Mouse (Mus musculus) heart, adult 11 months (tissue): Measurements from ENCODE around the gene Hist1h1a.
A peak's percentile ranks its signal among the peaks of the same experiment; 100 is the strongest.
"Not testable (repeated sequence)": the region's sequence is repeated elsewhere in the genome, so short reads cannot be mapped to it uniquely, and the experiment has no call there.

Experiments
- DNase-seq: peaks from one replicate; pipeline ENCODE4 v3.0.0; 2022

Gene Hist1h1a

GRCm38 (mm10) chr13:23760240-23760971 lies 3.1 kb upstream of the Hist1h1a start:
- DNase-seq, result no peak

DNA sequence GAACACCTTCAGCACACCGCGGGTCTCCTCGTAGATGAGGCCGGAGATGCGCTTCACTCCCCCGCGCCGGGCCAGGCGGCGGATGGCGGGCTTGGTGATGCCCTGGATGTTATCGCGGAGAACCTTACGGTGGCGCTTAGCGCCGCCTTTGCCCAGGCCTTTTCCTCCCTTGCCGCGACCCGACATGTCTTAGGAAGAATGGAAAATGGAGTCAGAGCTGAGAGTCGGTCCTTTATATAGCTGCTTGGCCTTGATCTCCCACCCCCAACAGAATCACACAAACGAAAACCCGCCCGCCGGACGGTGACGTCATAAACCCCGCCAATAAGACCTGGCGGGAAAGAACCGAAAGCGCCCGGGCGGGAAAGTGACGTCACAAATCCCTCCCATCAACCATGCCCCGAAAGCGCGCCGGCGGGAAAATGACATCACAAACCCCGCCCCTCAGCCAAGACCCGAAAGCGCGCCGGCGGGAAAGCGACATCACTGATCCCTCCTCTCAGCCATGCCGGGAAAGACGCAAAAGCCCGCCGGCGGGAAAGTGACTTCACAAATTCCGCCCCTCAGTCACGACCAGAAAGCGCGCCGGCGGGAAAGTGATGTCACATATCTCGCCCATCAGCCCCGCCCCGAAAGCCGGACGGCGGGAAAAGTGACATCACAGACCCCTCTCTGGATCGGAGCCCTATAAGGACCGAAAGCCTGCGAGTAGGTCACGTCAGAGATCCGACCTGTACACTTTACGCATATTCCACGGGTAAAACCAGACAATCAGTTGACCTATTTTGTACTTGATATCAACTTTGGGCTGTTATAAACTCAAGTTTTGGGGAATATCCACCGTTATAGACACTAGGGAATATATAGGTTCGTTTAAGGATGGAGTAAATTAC lies 2.2 kb upstream of the Hist1h1a start, which contains the start of gene Hist1h4a:
Gene Hist1h4a (minus strand): TSS at position 259 of the 893 bp plus-strand sequence.
- DNase-seq, result peak; percentile 100

- peak; percentile 96 for DNase-seq
Observed at GRCm38 (mm10) chr13:23761871-23762821, 1.3 kb upstream of the Hist1h1a start, which contains the start of gene Hist1h3a. TSS of gene Hist1h3a (minus strand) at chr13:23762386.

GRCm38 (mm10) chr13:23763242-23763585 lies 252 bp upstream of the Hist1h1a start:
- DNase-seq, result no peak

- peak; percentile 57 for DNase-seq
Observed at GRCm38 (mm10) chr13:23764324-23765171, 1.1 kb downstream of the Hist1h1a start.

DNA sequence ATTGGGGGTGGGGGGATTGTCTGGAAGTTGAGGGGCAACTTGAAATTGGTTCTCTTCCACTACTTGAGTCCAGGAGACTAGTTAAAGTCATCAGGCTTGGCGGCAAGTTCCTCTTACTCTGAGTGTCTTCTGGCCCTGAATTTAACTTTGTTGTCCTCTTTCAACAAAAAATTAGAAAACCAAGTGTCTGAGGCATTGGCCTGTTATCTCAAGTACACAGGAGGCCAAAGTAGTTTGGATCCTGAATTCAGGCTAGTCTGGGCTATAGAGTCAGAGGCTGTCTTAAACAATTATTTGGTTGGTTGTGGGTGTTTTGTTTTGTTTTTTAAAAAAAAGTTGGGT lies 1.7 kb downstream of the Hist1h1a start:
- DNase-seq, result no peak

- DNase-seq, result no peak
Observed at GRCm38 (mm10) chr13:23766772-23767171, 3.3 kb downstream of the Hist1h1a start.

- peak; percentile 56 for DNase-seq
Observed at GRCm38 (mm10) chr13:23768834-23769397, 5.5 kb downstream of the Hist1h1a start.

GRCm38 (mm10) chr13:23769613-23770012 lies 6.1 kb downstream of the Hist1h1a start, which contains the start of gene Trim38:
TSS of gene Trim38 (plus strand) at chr13:23769913.
- DNase-seq, result not testable (repeated sequence)

DNA sequence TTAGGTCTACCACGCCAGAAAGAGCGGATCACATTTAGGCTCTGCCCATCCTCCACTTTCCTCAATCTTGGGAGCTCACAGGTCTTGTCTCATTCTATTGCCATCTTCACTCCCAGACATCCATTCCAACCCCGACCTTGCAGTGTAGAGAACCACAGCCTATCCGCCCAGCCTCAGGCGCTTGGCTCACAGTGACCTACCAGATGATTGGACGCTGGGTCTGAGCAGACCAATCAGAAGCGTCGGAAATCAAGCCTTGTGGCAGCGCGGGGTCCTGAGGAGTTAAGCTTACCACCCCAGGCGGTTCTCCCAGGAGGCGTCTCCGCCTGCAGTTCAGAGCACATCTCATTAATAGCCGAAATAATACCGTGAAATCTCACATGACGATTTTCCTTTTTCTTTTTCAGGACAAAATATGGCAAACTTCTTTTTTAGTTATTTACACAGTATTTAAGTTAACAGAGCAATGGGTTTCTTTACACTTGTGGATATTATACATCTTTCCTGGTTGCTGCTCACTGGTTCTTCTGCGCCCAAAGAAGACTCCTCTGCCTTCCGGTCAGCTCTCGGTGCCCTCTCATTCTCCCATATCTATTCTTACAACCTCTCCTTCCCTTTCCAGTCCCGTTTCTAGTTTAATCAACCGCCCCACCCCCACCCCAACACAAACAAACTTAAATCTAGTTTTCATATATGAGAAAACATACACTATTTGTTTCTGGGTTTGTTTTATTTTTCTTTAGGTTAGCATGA lies 9.3 kb downstream of the Hist1h1a start:
- peak; percentile 95 for DNase-seq

DNA sequence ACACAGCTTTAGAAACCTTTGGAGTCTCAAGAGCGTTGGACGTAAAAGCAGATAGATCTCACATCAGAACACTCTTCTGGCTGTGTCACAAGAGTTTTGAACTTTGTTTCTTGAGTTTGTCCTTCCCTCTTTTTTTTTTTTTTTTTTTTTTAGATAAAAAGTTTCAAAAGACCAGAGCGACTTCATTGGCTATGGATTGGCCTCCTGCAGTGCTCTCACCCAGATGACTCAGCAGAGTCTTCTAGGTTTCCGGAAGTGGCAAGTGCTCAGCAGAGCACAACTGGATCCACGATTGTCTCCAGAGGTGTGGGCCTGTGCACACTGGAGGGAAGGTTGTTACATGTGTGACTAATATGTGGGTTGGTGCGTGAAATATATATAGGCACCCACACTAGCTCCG lies 14.9 kb downstream of the Hist1h1a start:
- DNase-seq, result peak; percentile 69

DNA sequence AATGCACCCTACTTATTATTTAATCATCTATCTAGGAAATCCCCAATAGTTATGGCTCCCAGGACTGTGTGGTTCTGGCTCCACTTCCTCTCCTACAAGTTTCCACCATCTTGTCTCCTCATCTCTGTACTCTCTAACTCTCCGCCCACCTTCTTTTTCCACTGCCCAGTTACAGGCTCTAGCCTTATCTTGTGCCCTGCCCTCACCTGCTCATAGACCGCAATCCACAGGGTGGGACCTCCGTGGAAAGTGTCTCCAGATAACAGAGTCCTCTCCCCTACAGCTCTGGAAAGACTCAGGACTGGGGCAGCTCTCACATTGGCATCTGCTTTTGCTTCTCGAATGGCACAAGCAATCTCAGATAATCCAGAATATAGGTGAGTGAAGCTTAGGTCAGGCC lies 15.6 kb downstream of the Hist1h1a start:
- peak; percentile 72 for DNase-seq

DNA sequence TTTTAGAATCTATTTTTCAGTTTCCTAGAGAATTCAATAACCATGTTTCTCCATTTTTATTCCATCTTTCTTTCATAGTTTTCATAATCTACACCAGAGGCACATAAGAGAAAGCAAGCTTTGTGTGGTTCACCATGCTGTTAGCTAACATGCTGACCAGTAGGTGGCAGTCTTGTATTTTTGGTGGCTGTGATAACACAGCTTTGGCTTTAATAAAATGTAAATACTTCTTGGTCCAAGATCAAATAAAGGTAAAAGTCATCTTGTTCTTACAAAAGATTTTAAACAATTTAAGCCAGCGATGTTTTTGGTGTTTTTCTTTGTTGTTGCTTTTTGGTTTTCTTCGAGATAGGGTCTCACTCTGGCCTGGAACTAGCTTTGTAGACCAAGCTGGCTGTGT lies 29.1 kb downstream of the Hist1h1a start:
- DNase-seq, result no peak

GRCm38 (mm10) chr13:23799405-23799804 lies 35.9 kb downstream of the Hist1h1a start:
- DNase-seq, result peak; percentile 87

- DNase-seq, result no peak
Observed at GRCm38 (mm10) chr13:23804532-23804931, 41.1 kb downstream of the Hist1h1a start.

GRCm38 (mm10) chr13:23806422-23807052 lies 43.1 kb downstream of the Hist1h1a start, which contains the start of gene Slc17a2:
TSS of gene Slc17a2 (plus strand) at chr13:23806993.
- DNase-seq, result no peak
